Mouse (Mus musculus) limb, embryonic 15.5 days (tissue): Measurements from ENCODE around the gene Hspa8. TPM values are rescaled to one million over a fixed set of nuclear protein-coding genes. Genes with fewer than 3 reads are reported as not detected.
"Not testable (repeated sequence)": the region's sequence is repeated elsewhere in the genome, so short reads cannot be mapped to it uniquely, and the experiment has no call there.

Experiments
- ATAC-seq: fragments of 200-750 bp; cut with Nextera tagmentation; 2 replicates; pipeline ENCODE4 v1.8.0; 2017; ENCODE audit warnings: low read depth, moderate TSS enrichment; ENCODE audit not compliant: insufficient number of reproducible peaks, low FRiP score, low TSS enrichment
- H3K27ac ChIP-seq: fragments of 300-500 bp; sonication (generic); 2 replicates; pipeline ENCODE4 v1.5.1; 2015; ENCODE audit warnings: moderate library complexity, mild to moderate bottlenecking, inconsistent platforms
- H3K27me3 ChIP-seq: fragments of 300-500 bp; sonication (generic); 2 replicates; pipeline ENCODE4 v1.6.1; 2015; ENCODE audit warnings: inconsistent platforms
- H3K36me3 ChIP-seq: fragments of 300-500 bp; sonication (generic); 2 replicates; pipeline ENCODE4 v1.6.1; 2015; ENCODE audit warnings: inconsistent platforms
- H3K4me1 ChIP-seq: fragments of 300-500 bp; sonication (generic); 2 replicates; pipeline ENCODE4 v1.6.1; 2015; ENCODE audit warnings: inconsistent platforms
- H3K4me2 ChIP-seq: fragments of 300-500 bp; sonication (generic); 2 replicates; pipeline ENCODE4 v1.6.1; 2015; ENCODE audit warnings: mild to moderate bottlenecking, inconsistent platforms
- H3K4me3 ChIP-seq: fragments of 300-500 bp; sonication (generic); 2 replicates; pipeline ENCODE4 v1.5.1; 2015; ENCODE audit warnings: mild to moderate bottlenecking, inconsistent platforms
- H3K9ac ChIP-seq: fragments of 300-500 bp; sonication (generic); 2 replicates; pipeline ENCODE4 v1.6.1; 2015; ENCODE audit warnings: inconsistent platforms
- H3K9me3 ChIP-seq: fragments of 300-500 bp; sonication (generic); 2 replicates; pipeline ENCODE4 v1.6.1; 2016; ENCODE audit warnings: inconsistent platforms
- WGBS: fragments of 180-500 bp; shearing (Covaris S2); methylation state at CpG from one replicate; pipeline ENCODE4 v1.1.7; 2015; 5-methylcytosine and 5-hydroxymethylcytosine counted together
- polyA plus RNA-seq: library from polyadenylated mRNA; unstranded; fragments of >200 nt; fragmentation: Nextera tagmentation; extraction: Ambion mirVana; gene quantifications from 2 replicates; pipeline ENCODE4 v1.2.1, GENCODE M21; 2015

The Hspa8 gene
- polyA plus RNA-seq, 1 experiment from 2014 or later: 2,248 TPM

GRCm38 (mm10) chr9:40773142-40773541 is 27.6 kb upstream of the Hspa8 start:
- ATAC-seq: 0 out of 2 replicates have a peak, but pooled peaks have one; percentile 24
- H3K4me3 ChIP-seq, H3K9ac ChIP-seq, H3K9me3 ChIP-seq, H3K4me2 ChIP-seq, H3K27me3 ChIP-seq, H3K4me1 ChIP-seq, H3K27ac ChIP-seq: not testable (repeated sequence)
- peaks cover 40% of the 10 kb centered on the region for H3K36me3 ChIP-seq
- 78% methylated on average over 6 of the region's 6 CpGs for WGBS

- no peak overlapping the region for H3K4me2 ChIP-seq
- no peaks in the 10 kb centered on the region for H3K27me3 ChIP-seq
- WGBS: 86% methylated on average over 4 of the region's 4 CpGs
- no peak overlapping the region for H3K9ac ChIP-seq
- peaks cover 40% of the 10 kb centered on the region for H3K36me3 ChIP-seq
- H3K4me3 ChIP-seq: no peak overlapping the region
- H3K9me3 ChIP-seq: no peaks in the 10 kb centered on the region
- no peaks in the 10 kb centered on the region for H3K4me1 ChIP-seq
- ATAC-seq: no peak
- H3K27ac ChIP-seq: no peak overlapping the region
Observed at GRCm38 (mm10) chr9:40773869-40774268, 26.9 kb upstream of the Hspa8 start.

- ATAC-seq: no peak
- Histone ChIP-seq H3K9me3 (no peaks in the 10 kb centered on the region), H3K4me2 (no peak overlapping the region), H3K4me1 (no peaks in the 10 kb centered on the region), H3K27ac (no peak overlapping the region), H3K36me3 (peaks cover 34% of the 10 kb centered on the region), H3K9ac (no peak overlapping the region), H3K4me3 (no peak overlapping the region), H3K27me3 (no peaks in the 10 kb centered on the region)
- WGBS: 57% methylated on average over 1 of the region's 1 CpGs
Observed at GRCm38 (mm10) chr9:40776044-40776443, 24.7 kb upstream of the Hspa8 start.

- H3K4me2 ChIP-seq: no peak overlapping the region
- no peak overlapping the region for H3K9ac ChIP-seq
- H3K4me3 ChIP-seq: no peak overlapping the region
- H3K27ac ChIP-seq: no peak overlapping the region
- ATAC-seq: no peak
- no peaks in the 10 kb centered on the region for H3K27me3 ChIP-seq
- H3K36me3 ChIP-seq: peaks cover 33% of the 10 kb centered on the region
- 66% methylated on average over 11 of the region's 11 CpGs for WGBS
- H3K4me1 ChIP-seq: peaks cover 3% of the 10 kb centered on the region; the same call in 1 of the 2 replicates
- H3K9me3 ChIP-seq: no peaks in the 10 kb centered on the region
Observed at GRCm38 (mm10) chr9:40776459-40777248, 24.1 kb upstream of the Hspa8 start.

- no peak overlapping the region for H3K27ac ChIP-seq
Observed at GRCm38 (mm10) chr9:40780111-40780510, 20.7 kb upstream of the Hspa8 start.

GRCm38 (mm10) chr9:40780892-40781725 is 19.7 kb upstream of the Hspa8 start:
- WGBS: 70% methylated on average over 11 of the region's 11 CpGs
- Histone ChIP-seq H3K36me3 (peaks cover 13% of the 10 kb centered on the region), H3K4me3 (no peak overlapping the region), H3K27ac (peak overlapping the region; percentile 58), H3K9ac (no peak overlapping the region), H3K4me2 (no peak overlapping the region), H3K27me3 (no peaks in the 10 kb centered on the region), H3K4me1 (peaks cover 11% of the 10 kb centered on the region), H3K9me3 (no peaks in the 10 kb centered on the region)
- no peak for ATAC-seq

More at GRCm38 (mm10) chr9:40780111-40780510, 20.7 kb upstream of the Hspa8 start:
- Histone ChIP-seq H3K4me2 (no peak overlapping the region), H3K9me3 (no peaks in the 10 kb centered on the region), H3K36me3 (peaks cover 13% of the 10 kb centered on the region), H3K4me1 (peaks cover 11% of the 10 kb centered on the region), H3K9ac (no peak overlapping the region), H3K27me3 (no peaks in the 10 kb centered on the region), H3K4me3 (no peak overlapping the region)
- ATAC-seq: no peak
- 72% methylated on average over 3 of the region's 3 CpGs for WGBS

- Histone ChIP-seq H3K27me3 (no peaks in the 10 kb centered on the region), H3K27ac (peak overlapping the region; percentile 58), H3K9me3 (no peaks in the 10 kb centered on the region), H3K4me3 (no peak overlapping the region), H3K4me1 (peaks cover 11% of the 10 kb centered on the region), H3K36me3 (peaks cover 8% of the 10 kb centered on the region), H3K9ac (no peak overlapping the region), H3K4me2 (peak overlapping the region; percentile 15; the same call in 1 of the 2 replicates)
- WGBS: 29% methylated on average over 26 of the region's 26 CpGs
- ATAC-seq: no peak
Observed at GRCm38 (mm10) chr9:40781726-40782581, 18.8 kb upstream of the Hspa8 start.

- 28% methylated on average over 13 of the region's 13 CpGs for WGBS
- Histone ChIP-seq H3K4me2 (no peak overlapping the region), H3K4me1 (peaks cover 11% of the 10 kb centered on the region), H3K36me3 (peaks cover 8% of the 10 kb centered on the region), H3K9ac (no peak overlapping the region), H3K4me3 (no peak overlapping the region), H3K27me3 (no peaks in the 10 kb centered on the region), H3K9me3 (no peaks in the 10 kb centered on the region), H3K27ac (peak overlapping the region; percentile 62; the same call in 1 of the 2 replicates)
- no peak for ATAC-seq
Observed at GRCm38 (mm10) chr9:40783641-40784373, 17.0 kb upstream of the Hspa8 start.

GRCm38 (mm10) chr9:40784374-40784967 is 16.3 kb upstream of the Hspa8 start:
- peaks cover 11% of the 10 kb centered on the region for H3K4me1 ChIP-seq
- peak overlapping the region; percentile 68 for H3K27ac ChIP-seq
- ATAC-seq: no peak
- no peaks in the 10 kb centered on the region for H3K9me3 ChIP-seq
- H3K4me3 ChIP-seq: no peak overlapping the region
- no peaks in the 10 kb centered on the region for H3K27me3 ChIP-seq
- 25% methylated on average over 9 of the region's 9 CpGs for WGBS
- peaks cover 8% of the 10 kb centered on the region for H3K36me3 ChIP-seq
- no peak overlapping the region for H3K4me2 ChIP-seq
- H3K9ac ChIP-seq: no peak overlapping the region

- H3K4me1 ChIP-seq: peaks cover 11% of the 10 kb centered on the region
- H3K9me3 ChIP-seq: no peaks in the 10 kb centered on the region
- H3K27me3 ChIP-seq: no peaks in the 10 kb centered on the region
- ATAC-seq: no peak
- no peak overlapping the region for H3K9ac ChIP-seq
- H3K4me2 ChIP-seq: no peak overlapping the region
- WGBS: 74% methylated on average over 6 of the region's 6 CpGs
- H3K27ac ChIP-seq: no peak overlapping the region
- H3K36me3 ChIP-seq: peaks cover 8% of the 10 kb centered on the region; the same call in 1 of the 2 replicates
- no peak overlapping the region for H3K4me3 ChIP-seq
Observed at GRCm38 (mm10) chr9:40785452-40785851, 15.3 kb upstream of the Hspa8 start.

GRCm38 (mm10) chr9:40786820-40787219 is 14.0 kb upstream of the Hspa8 start:
- H3K27me3 ChIP-seq, H3K9ac ChIP-seq, H3K4me2 ChIP-seq, H3K27ac ChIP-seq, ATAC-seq, H3K4me3 ChIP-seq, H3K4me1 ChIP-seq, H3K36me3 ChIP-seq, H3K9me3 ChIP-seq: not testable (repeated sequence)
- WGBS: 96% methylated on average over 6 of the region's 6 CpGs
